Mouse (Mus musculus) cerebellum, adult 2 months (tissue): ENCODE results near the gene Mdm2.

Experiments used
- CTCF ChIP-seq: fragments of 200-500 bp; IDR thresholded peaks from 2 replicates; pipeline ENCODE4 v1.5.1; 2011; ENCODE audit warnings: low read depth, mild to moderate bottlenecking, control low read depth, low read length, moderate library complexity, borderline replicate concordance; ENCODE audit not compliant: insufficient read depth
- POLR2A ChIP-seq: fragments of 200-500 bp; IDR thresholded peaks from 2 replicates; pipeline ENCODE4 v1.6.1; 2011; ENCODE audit warnings: low read length, control low read depth, borderline replicate concordance; ENCODE audit not compliant: insufficient read depth

DNA sequence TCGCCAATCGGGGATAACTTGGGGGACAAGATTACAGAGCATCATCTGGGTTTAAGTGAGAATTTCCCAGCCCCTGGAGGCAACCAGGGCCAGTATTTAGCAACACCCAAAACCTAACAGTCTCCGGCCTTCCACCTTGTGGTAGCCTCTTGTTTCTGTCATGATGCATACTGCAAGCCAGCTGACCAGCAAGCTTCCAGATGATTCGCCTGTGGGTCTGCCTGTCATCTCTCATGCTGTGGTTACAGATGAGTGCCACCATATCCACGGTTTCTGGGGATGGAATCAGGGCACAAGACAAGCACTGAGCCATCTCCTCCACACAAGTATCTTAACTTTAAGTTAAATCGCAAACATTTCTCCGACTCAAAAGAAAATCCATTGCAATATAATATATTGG, 23.0 kb downstream of the Mdm2 start:
- TF ChIP-seq CTCF (no peak), POLR2A (no peak)
